ENCODE assay signal across 22 mouse cellular contexts in the genomic region with DNA sequence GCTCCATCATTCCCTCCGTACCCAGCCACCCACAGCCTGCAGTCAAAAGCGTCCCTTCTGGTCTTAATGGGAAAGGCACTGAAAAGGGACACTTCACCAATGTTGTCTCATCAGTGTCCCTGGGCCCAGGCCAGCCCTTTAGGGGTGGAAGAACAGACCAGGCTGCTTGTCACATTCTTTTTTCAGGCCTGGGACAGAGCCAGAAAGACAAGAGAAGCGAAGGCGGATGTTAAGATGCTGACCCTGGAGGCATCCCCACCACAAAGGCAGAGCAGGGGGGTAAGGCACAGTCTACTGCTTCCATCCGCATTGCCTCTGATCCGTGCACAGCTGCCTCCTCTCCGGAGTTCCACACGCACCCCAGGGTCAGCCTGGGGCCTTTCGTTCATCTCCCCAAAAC. TPM values are rescaled to one million over a fixed set of nuclear protein-coding genes. Genes with fewer than 3 reads are reported as not detected.
A peak's percentile ranks its signal among the peaks of the same experiment; 100 is the strongest.
DNase-seq lines count a peak whose midpoint lies in the region; ATAC-seq and TF ChIP-seq lines count a peak whose summit lies in the region.
"Had no signal": no experiment of that assay in that cellular context is flagged by ENCODE, and none has a peak within 500 bp of the region (broad histone marks: within the 10 kb centered on the region; RNA-seq: fewer than 3 reads in every experiment).

No protein-coding gene starts in this region.

- DNase-seq in heart, adult 11 months: peak; percentile 87
- DNase-seq in heart, postnatal 36 days: no peak
- DNase-seq in kidney, postnatal 0 days (ENCODE audit: low spot score): peak; percentile 18
- DNase-seq in kidney, adult 11 months: no peak
- no peak for DNase-seq in lung, adult 18-20 months
- DNase-seq in testis, postnatal 14 days (ENCODE audit: low spot score): no peak
- DNase-seq: adrenal gland, postnatal 36 days; cerebellum, adult 11-12 months; thymus, postnatal 14 days had no signal

- no peaks in the 10 kb centered on the region for H3K9me3 ChIP-seq in kidney, postnatal 0 days (replicated peaks; ENCODE audit: low read length)
- no peaks in the 10 kb centered on the region for H3K9me3 ChIP-seq in lung, embryonic 16.5 days (ENCODE audit: control insufficient read depth, low read length)
- no peaks in the 10 kb centered on the region for H3K9me3 ChIP-seq in E14TG2a.4 (ENCODE audit: low read length)
- H3K9me3 ChIP-seq: embryonic facial prominence, embryonic 10.5 days; forebrain, embryonic 12.5 days; hindbrain, embryonic 12.5 days; intestine, embryonic 15.5 days had no signal

- no peaks in the 10 kb centered on the region for H3K4me1 ChIP-seq in kidney, postnatal 0 days (replicated peaks; ENCODE audit: insufficient read depth, low read length)
- no peaks in the 10 kb centered on the region for H3K4me1 ChIP-seq in lung, embryonic 16.5 days (replicated peaks; ENCODE audit: control insufficient read depth, insufficient read depth, low read length)
- peaks cover 37% of the 10 kb centered on the region for H3K4me1 ChIP-seq in E14TG2a.4 (replicated peaks; ENCODE audit: low read depth, low read length)
- H3K4me1 ChIP-seq: forebrain, embryonic 12.5 days; hindbrain, embryonic 12.5 days; intestine, embryonic 15.5 days had no signal

- no peak overlapping the region for H3K4me3 ChIP-seq in kidney, postnatal 0 days (replicated peaks; ENCODE audit: low read depth, low read length)
- no peak overlapping the region for H3K4me3 ChIP-seq in lung, embryonic 16.5 days (ENCODE audit: low read length)
- peak overlapping the region; percentile 51 for H3K4me3 ChIP-seq in E14TG2a.4 (replicated peaks; ENCODE audit: low read length)
- H3K4me3 ChIP-seq: embryonic facial prominence, embryonic 10.5 days; forebrain, embryonic 12.5 days; hindbrain, embryonic 12.5 days; intestine, embryonic 15.5 days had no signal

- H3K27me3 ChIP-seq in kidney, postnatal 0 days (ENCODE audit: insufficient read depth, low read length): no peaks in the 10 kb centered on the region
- H3K27me3 ChIP-seq in lung, embryonic 16.5 days (ENCODE audit: control insufficient read depth, insufficient read depth, low read depth, low read length): no peaks in the 10 kb centered on the region
- peaks cover 27% of the 10 kb centered on the region for H3K27me3 ChIP-seq in E14TG2a.4 (ENCODE audit: insufficient read depth, low read length)
- H3K27me3 ChIP-seq: CH12.LX; hindbrain, embryonic 12.5 days; intestine, embryonic 15.5 days had no signal

- intact Hi-C loops in heart, postnatal 36 days (cut with DNase I): no loop called here

- no peak overlapping the region for H3K4me2 ChIP-seq in kidney, postnatal 0 days (ENCODE audit: low read length)
- H3K4me2 ChIP-seq in lung, embryonic 16.5 days (ENCODE audit: low read depth, low read length): no peak overlapping the region
- H3K4me2 ChIP-seq: forebrain, embryonic 12.5 days; hindbrain, embryonic 12.5 days; intestine, embryonic 15.5 days had no signal

- H3K27ac ChIP-seq in kidney, postnatal 0 days: no peak overlapping the region
- no peak overlapping the region for H3K27ac ChIP-seq in lung, embryonic 16.5 days (ENCODE audit: low read length)
- H3K27ac ChIP-seq: embryonic facial prominence, embryonic 10.5 days; forebrain, embryonic 12.5 days; hindbrain, embryonic 12.5 days; intestine, embryonic 15.5 days; liver, embryonic 14.5 days had no signal

- 79% methylated on average over 9 of the region's 9 CpGs for WGBS in kidney, postnatal 0 days
- 71% methylated on average over 9 of the region's 9 CpGs for WGBS in lung, embryonic 16.5 days

- no peak overlapping the region for H3K9ac ChIP-seq in kidney, postnatal 0 days (ENCODE audit: low read depth, low read length)
- no peak overlapping the region for H3K9ac ChIP-seq in lung, embryonic 16.5 days (ENCODE audit: low read length)
- H3K9ac ChIP-seq: forebrain, embryonic 12.5 days; hindbrain, embryonic 12.5 days; intestine, embryonic 15.5 days; liver, embryonic 14.5 days had no signal

- no peak for ATAC-seq in kidney, postnatal 0 days (replicated peaks; ENCODE audit: low FRiP score, low read depth)
- ATAC-seq in lung, embryonic 16.5 days (ENCODE audit: low read depth): peak; percentile 70; the same call in 1 of the 2 replicates
- ATAC-seq: intestine, embryonic 15.5 days had no signal

- H3K36me3 ChIP-seq in kidney, postnatal 0 days (ENCODE audit: insufficient read depth, low read length): no peaks in the 10 kb centered on the region
- no peaks in the 10 kb centered on the region for H3K36me3 ChIP-seq in lung, embryonic 16.5 days (ENCODE audit: control insufficient read depth, insufficient read depth, low read length)
- no peaks in the 10 kb centered on the region for H3K36me3 ChIP-seq in E14TG2a.4 (ENCODE audit: insufficient read depth, low read length)
- H3K36me3 ChIP-seq: embryonic facial prominence, embryonic 10.5 days; forebrain, embryonic 12.5 days; hindbrain, embryonic 12.5 days; intestine, embryonic 15.5 days had no signal

- TF ChIP-seq CTCF in kidney, postnatal 0 days (IDR thresholded peaks at IDR 0.05; ENCODE audit: low read depth): no peak
- TF ChIP-seq CTCF in E14TG2a.4 (conservative IDR thresholded peaks at IDR 0.05; ENCODE audit: low read length): no peak

RNA-seq across cellular contexts. Expression of gene Il9r, which starts 10.0 kb away (rescaled TPM):
- total RNA-seq in heart, postnatal 36 days (2021): under 1 TPM in 1 of 2 experiments, not detected in 1; 0.11 TPM
- polyA plus RNA-seq in kidney, postnatal 0 days (2015; fragmentation: Nextera tagmentation; extraction: Ambion mirVana): not detected in 2 replicates
- polyA plus RNA-seq in lung, embryonic 16.5 days (2015; fragmentation: Nextera tagmentation; extraction: Ambion mirVana): 0.06 and 0.23 TPM in 2 replicates
- total RNA-seq: common myeloid progenitor, adult 5-6 weeks; granulocyte monocyte progenitor cell, adult 5-6 weeks; layer of hippocampus, postnatal 14 days; megakaryocyte, adult 5-6 weeks had no signal
- polyA plus RNA-seq: embryonic facial prominence, embryonic 10.5 days; forebrain, embryonic 12.5 days; frontal cortex, adult 2 months; hindbrain, embryonic 12.5 days had no signal

RNA-seq across cellular contexts. Expression of gene Snrnp25, which starts 15.1 kb away (rescaled TPM):
- total RNA-seq in heart, postnatal 36 days (2021): 10 to 100 TPM; 11.1 to 12.2 TPM
- 49.5 and 49.6 TPM in 2 replicates for polyA plus RNA-seq in kidney, postnatal 0 days (2015; fragmentation: Nextera tagmentation; extraction: Ambion mirVana)
- 49.2 and 52.1 TPM in 2 replicates for polyA plus RNA-seq in lung, embryonic 16.5 days (2015; fragmentation: Nextera tagmentation; extraction: Ambion mirVana)

RNA-seq across cellular contexts. Expression of gene Rhbdf1, which starts 32.0 kb away (rescaled TPM):
- total RNA-seq in heart, postnatal 36 days (2021): 10 to 100 TPM; 24.3 to 25.1 TPM
- 49.3 and 55.0 TPM in 2 replicates for polyA plus RNA-seq in kidney, postnatal 0 days (2015; fragmentation: Nextera tagmentation; extraction: Ambion mirVana)
- polyA plus RNA-seq in lung, embryonic 16.5 days (2015; fragmentation: Nextera tagmentation; extraction: Ambion mirVana): 70.9 and 71.2 TPM in 2 replicates
- total RNA-seq: granulocyte monocyte progenitor cell, adult 5-6 weeks; megakaryocyte, adult 5-6 weeks had no signal

RNA-seq across cellular contexts. Expression of gene Mpg, which starts 36.2 kb away (rescaled TPM):
- 1 to 10 TPM; 6.7 TPM for total RNA-seq in heart, postnatal 36 days (2021)
- polyA plus RNA-seq in kidney, postnatal 0 days (2015; fragmentation: Nextera tagmentation; extraction: Ambion mirVana): 31.6 and 33.0 TPM in 2 replicates
- 35.9 and 37.9 TPM in 2 replicates for polyA plus RNA-seq in lung, embryonic 16.5 days (2015; fragmentation: Nextera tagmentation; extraction: Ambion mirVana)

Comparison
In these comparisons a context has a peak if more than half of its experiments do, and no peak if none do; other contexts are left out.
1. DNase-seq: peak in heart, adult 11 months (single experiment) and kidney, postnatal 0 days (single experiment); none in heart, postnatal 36 days (0 of 2), kidney, adult 11 months (single experiment), lung, adult 18-20 months (0 of 2) and testis, postnatal 14 days (single experiment).